8 mouse cellular contexts compared by ENCODE assay signal in genomic region chr9:53247953-53248397, GRCm38 (mm10). TPM values are rescaled to one million over a fixed set of nuclear protein-coding genes. Genes with fewer than 3 reads are reported as not detected.
DNase-seq lines count a peak whose midpoint lies in the region; ATAC-seq and TF ChIP-seq lines count a peak whose summit lies in the region.

Gene Ddx10 (minus strand): TSS chr9:53248053.

- TF ChIP-seq EP300 in MEL (IDR thresholded peaks at IDR 0.05; ENCODE audit: low read depth in 1 of 2, low read length in 2 of 2) = no peak

- H3K9ac ChIP-seq in MEL (ENCODE audit: control insufficient read depth, low read depth, low read length, poor library complexity, severe bottlenecking) = peak within 1 kb of the TSS; percentile 84
- peak within 1 kb of the TSS; percentile 69 for H3K9ac ChIP-seq in forebrain, postnatal 0 days
- H3K9ac ChIP-seq in lung, embryonic 15.5 days = peak within 1 kb of the TSS; percentile 64

- peak; percentile 86 to 89 for TF ChIP-seq POLR2A in MEL (IDR thresholded peaks at IDR 0.05; ENCODE audit: control insufficient read depth in 1 of 2, insufficient read depth in 1 of 2, low read depth in 1 of 2, low read length in 2 of 2, poor library complexity in 1 of 2)
- peak; percentile 88 for TF ChIP-seq POLR2A in cerebellum, adult 2 months (IDR thresholded peaks at IDR 0.05; ENCODE audit: borderline replicate concordance, insufficient read depth, low read length)

- H3K9me3 ChIP-seq in MEL (replicated peaks; ENCODE audit: insufficient read depth, low read length) = no peaks in the 10 kb centered on the region
- no peaks in the 10 kb centered on the region for H3K9me3 ChIP-seq in forebrain, postnatal 0 days (ENCODE audit: low read length)
- no peaks in the 10 kb centered on the region for H3K9me3 ChIP-seq in lung, embryonic 15.5 days

- H3K79me2 ChIP-seq in MEL (ENCODE audit: control insufficient read depth, insufficient read depth, low read length, poor library complexity) = peaks cover 24% of the 10 kb centered on the region

- TF ChIP-seq RAD21 in MEL (IDR thresholded peaks at IDR 0.05; ENCODE audit: low read depth, low read length) = no peak

- peak within 1 kb of the TSS; percentile 19; the same call in 1 of the 2 replicates for H3K27ac ChIP-seq in MEL (ENCODE audit: control insufficient read depth, low read depth, low read length)
- H3K27ac ChIP-seq in cerebellum, adult 2 months (ENCODE audit: insufficient read depth, low read length) = no peak within 1 kb of the TSS
- H3K27ac ChIP-seq in forebrain, postnatal 0 days (ENCODE audit: low read depth, low read length) = peak within 1 kb of the TSS; percentile 22; the same call in 1 of the 2 replicates
- 0 out of 2 replicates have a peak within 1 kb of the TSS, but pooled peaks have one; percentile 35 for H3K27ac ChIP-seq in lung, embryonic 15.5 days

- peaks cover 0 to 6% of the 10 kb centered on the region in 2 experiments; a peak in 2 of 4 replicates for H3K4me1 ChIP-seq in MEL (ENCODE audit: control insufficient read depth in 1 of 2, insufficient read depth in 2 of 2, low read length in 2 of 2)
- H3K4me1 ChIP-seq in cerebellum, adult 2 months (ENCODE audit: control insufficient read depth, insufficient read depth, low read length) = peaks cover 2% of the 10 kb centered on the region; the same call in 1 of the 2 replicates
- H3K4me1 ChIP-seq in forebrain, postnatal 0 days (ENCODE audit: insufficient read depth) = peaks cover 9% of the 10 kb centered on the region
- H3K4me1 ChIP-seq in lung, embryonic 15.5 days = peaks cover 10% of the 10 kb centered on the region

- H3K36me3 ChIP-seq in MEL (ENCODE audit: control insufficient read depth in 1 of 2, insufficient read depth in 2 of 2, low read length in 2 of 2) = peaks cover 0 to 9% of the 10 kb centered on the region in 2 experiments; a peak in 1 of 4 replicates
- no peaks in the 10 kb centered on the region for H3K36me3 ChIP-seq in forebrain, postnatal 0 days (ENCODE audit: insufficient read depth)
- H3K36me3 ChIP-seq in lung, embryonic 15.5 days = no peaks in the 10 kb centered on the region

- H3K4me3 ChIP-seq in MEL (ENCODE audit: control insufficient read depth in 1 of 2, insufficient read depth in 1 of 2, low read depth in 2 of 2, low read length in 2 of 2) = peak within 1 kb of the TSS; percentile 77 to 83
- peak within 1 kb of the TSS; percentile 67 for H3K4me3 ChIP-seq in cerebellum, adult 2 months (replicated peaks; ENCODE audit: insufficient read depth, low read depth, low read length)
- H3K4me3 ChIP-seq in forebrain, postnatal 0 days (ENCODE audit: low read depth, low read length) = peak within 1 kb of the TSS; percentile 78
- peak within 1 kb of the TSS; percentile 78 for H3K4me3 ChIP-seq in lung, embryonic 15.5 days

- DNase-seq in MEL (ENCODE audit: low read depth, low spot score) = peak; percentile 99
- peak; percentile 97 to 98 for DNase-seq in cerebellum, adult 2 months
- DNase-seq in forebrain, postnatal 0 days = peak; percentile 99
- peak; percentile 98 for DNase-seq in heart, postnatal 4 days
- peak; percentile 97 to 99 for DNase-seq in layer of hippocampus, adult 8-10 months (ENCODE audit: low spot score in 2 of 2)
- peak; percentile 96 for DNase-seq in ovary, adult 18-20 months (ENCODE audit: low spot score)
- peak; percentile 99 for DNase-seq in thymus, postnatal 0 days (ENCODE audit: low spot score)

- no peaks in the 10 kb centered on the region; a peak in 1 of 4 replicates for H3K27me3 ChIP-seq in MEL (ENCODE audit: control insufficient read depth in 1 of 2, insufficient read depth in 2 of 2, low read length in 2 of 2)
- H3K27me3 ChIP-seq in cerebellum, adult 2 months (ENCODE audit: control insufficient read depth, insufficient read depth, low read length) = no peaks in the 10 kb centered on the region
- no peaks in the 10 kb centered on the region for H3K27me3 ChIP-seq in forebrain, postnatal 0 days (ENCODE audit: insufficient read depth, low read length)
- H3K27me3 ChIP-seq in lung, embryonic 15.5 days = no peaks in the 10 kb centered on the region

- WGBS in cerebellum, adult 2 months = 0% methylated on average over 35 of the region's 35 CpGs
- WGBS in forebrain, postnatal 0 days = under 1% methylated on average over 35 of the region's 35 CpGs
- under 1% methylated on average over 35 of the region's 35 CpGs for WGBS in lung, embryonic 15.5 days

- H3K4me2 ChIP-seq in forebrain, postnatal 0 days (ENCODE audit: low read depth) = peak within 1 kb of the TSS; percentile 77
- H3K4me2 ChIP-seq in lung, embryonic 15.5 days = peak within 1 kb of the TSS; percentile 96

- ATAC-seq in forebrain, postnatal 0 days = peak; percentile 100
- peak; percentile 99 for ATAC-seq in lung, embryonic 15.5 days (ENCODE audit: borderline replicate concordance, extremely low read depth, low FRiP score, low TSS enrichment)

- no peak for TF ChIP-seq CTCF in MEL (IDR thresholded peaks at IDR 0.05 in 2 of 3, conservative IDR thresholded peaks at IDR 0.05 in 1 of 3; ENCODE audit: control insufficient read depth in 1 of 3, insufficient read depth in 1 of 3, low read depth in 2 of 3, low read length in 3 of 3, poor library complexity in 1 of 3, severe bottlenecking in 1 of 3)
- no peak for TF ChIP-seq CTCF in cerebellum, adult 2 months (IDR thresholded peaks at IDR 0.05; ENCODE audit: borderline replicate concordance, insufficient read depth, low read depth, low read length)
- 0 out of 2 replicates have a peak, but pooled peaks have one; percentile 4 for TF ChIP-seq CTCF in forebrain, postnatal 0 days (IDR thresholded peaks at IDR 0.05; ENCODE audit: low read depth)

TF ChIP-seq in MEL, 35 proteins besides CTCF, POLR2A, EP300 and RAD21 (continues in another document):
- TF ChIP-seq MXI1 (IDR thresholded peaks at IDR 0.05; ENCODE audit: low read depth, low read length) = peak; percentile 98
- TF ChIP-seq MAZ (IDR thresholded peaks at IDR 0.05; ENCODE audit: low read depth, low read length) = no peak
- TF ChIP-seq TCF12 (IDR thresholded peaks at IDR 0.05; ENCODE audit: low read depth, low read length) = peak; percentile 25; the same call in 1 of the 2 replicates
- TF ChIP-seq POLR2AphosphoS2 (IDR thresholded peaks at IDR 0.05; ENCODE audit: low read length) = peak; percentile 62; the same call in 1 of the 2 replicates
- no peak for TF ChIP-seq UBTF (IDR thresholded peaks at IDR 0.05; ENCODE audit: borderline replicate concordance, insufficient read depth, low read depth, low read length)
- TF ChIP-seq ETS1 (IDR thresholded peaks at IDR 0.05; ENCODE audit: low read depth, low read length) = no peak
- TF ChIP-seq SMC3 (IDR thresholded peaks at IDR 0.05; ENCODE audit: low read depth, low read length) = no peak
- no peak for TF ChIP-seq TAL1 (IDR thresholded peaks at IDR 0.05; ENCODE audit: low read length)
- peak; percentile 88 for TF ChIP-seq MYC (IDR thresholded peaks at IDR 0.05; ENCODE audit: low read depth, low read length)
- peak; percentile 83 for TF ChIP-seq MAX (IDR thresholded peaks at IDR 0.05; ENCODE audit: low read length)
- TF ChIP-seq TBP (IDR thresholded peaks at IDR 0.05; ENCODE audit: low read depth, low read length) = peak; percentile 82
- TF ChIP-seq POLR2AphosphoS5 (IDR thresholded peaks at IDR 0.05; ENCODE audit: borderline replicate concordance, low read depth, low read length) = no peak
- TF ChIP-seq CHD2 (IDR thresholded peaks at IDR 0.05; ENCODE audit: low read length) = no peak
- no peak for TF ChIP-seq USF1 (IDR thresholded peaks at IDR 0.05; ENCODE audit: low read depth, low read length)
- TF ChIP-seq RCOR1 (IDR thresholded peaks at IDR 0.05; ENCODE audit: low read depth, low read length) = no peak
- TF ChIP-seq BHLHE40 (IDR thresholded peaks at IDR 0.05; ENCODE audit: borderline replicate concordance, low read depth, low read length) = no peak
- no peak for TF ChIP-seq ZNF384 (IDR thresholded peaks at IDR 0.05; ENCODE audit: low read depth, low read length)
- peak; percentile 87 for TF ChIP-seq HCFC1 (IDR thresholded peaks at IDR 0.05; ENCODE audit: low read depth, low read length)
- no peak for TF ChIP-seq GABPA (IDR thresholded peaks at IDR 0.05; ENCODE audit: low read depth, low read length)
- TF ChIP-seq JUND (IDR thresholded peaks at IDR 0.05; ENCODE audit: low read depth, low read length) = no peak
- TF ChIP-seq E2F4 (IDR thresholded peaks at IDR 0.05; ENCODE audit: borderline replicate concordance, low read depth, low read length) = no peak
- no peak for TF ChIP-seq ZKSCAN1 (IDR thresholded peaks at IDR 0.05; ENCODE audit: low read depth, low read length)
- no peak for TF ChIP-seq USF2 (IDR thresholded peaks at IDR 0.05; ENCODE audit: borderline replicate concordance in 1 of 2, insufficient read depth in 1 of 2, low read depth in 1 of 2, low read length in 2 of 2)
- no peak for TF ChIP-seq MAFK (IDR thresholded peaks at IDR 0.05; ENCODE audit: borderline replicate concordance, low read depth, low read length)
- TF ChIP-seq NELFE (IDR thresholded peaks at IDR 0.05; ENCODE audit: low read depth, low read length) = peak; percentile 90
- no peak for TF ChIP-seq MYB (IDR thresholded peaks at IDR 0.05; ENCODE audit: low read depth, low read length)
- TF ChIP-seq MEF2A (IDR thresholded peaks at IDR 0.05; ENCODE audit: extremely low read depth, insufficient replicate concordance, low read depth, low read length, poor library complexity, severe bottlenecking) = no peak
- TF ChIP-seq KAT2A (conservative IDR thresholded peaks at IDR 0.05; ENCODE audit: low read depth, low read length) = no peak; the same call in 1 of the 2 replicates
- TF ChIP-seq ZMIZ1 (IDR thresholded peaks at IDR 0.05; ENCODE audit: low read depth, low read length) = peak; percentile 32; the same call in 1 of the 2 replicates
- TF ChIP-seq GATA1 (IDR thresholded peaks at IDR 0.05; ENCODE audit: low read depth, low read length) = no peak
- TF ChIP-seq ZC3H11A (IDR thresholded peaks at IDR 0.05; ENCODE audit: low read depth, low read length) = no peak
- no peak for TF ChIP-seq CHD1 (IDR thresholded peaks at IDR 0.05; ENCODE audit: low read depth, low read length)

RNA-seq across cellular contexts. Expression of gene Ddx10, which starts in this region (rescaled TPM):
- total RNA-seq in MEL (2012; rRNA removed) = 43.6 and 45.1 TPM in 2 replicates
- 10 to 100 TPM; 46.5 to 48.4 TPM for polyA plus RNA-seq in MEL (2012; ENCODE audit: insufficient read depth in 1 of 2, insufficient read length in 2 of 2, low read depth in 1 of 2, low replicate concordance in 2 of 2, missing spikeins in 1 of 2)
- polyA plus RNA-seq in cerebellum, adult 2 months (2012; rRNA removed) = 9.8 and 10.0 TPM in 2 replicates
- 12.6 and 15.2 TPM in 2 replicates for total RNA-seq in forebrain, postnatal 0 days (2014; rRNA removed)
- 14.8 and 18.2 TPM in 2 replicates for polyA plus RNA-seq in forebrain, postnatal 0 days (2015; fragmentation: Nextera tagmentation; extraction: Ambion mirVana)
- 10 to 100 TPM; 12.1 to 12.8 TPM for total RNA-seq in heart, postnatal 4 days (2021)
- total RNA-seq in layer of hippocampus, adult 8-10 months (2022) = 10 to 100 TPM; 20.1 to 20.8 (median 20.3) TPM
- polyA plus RNA-seq in lung, embryonic 15.5 days (2015; fragmentation: Nextera tagmentation; extraction: Ambion mirVana) = 26.1 and 29.1 TPM in 2 replicates
- polyA plus RNA-seq in thymus, postnatal 0 days (2015; fragmentation: Nextera tagmentation; extraction: Ambion mirVana) = 43.0 and 43.2 TPM in 2 replicates
